Mouse (Mus musculus): ENCODE measurements around the gene Gm6676.
"Not testable (repeated sequence)": the region's sequence is repeated elsewhere in the genome, so short reads cannot be mapped to it uniquely, and the experiment has no call there.

GRCm38 (mm10) chr14:7174483-7174971, 49.3 kb upstream of the Gm6676 start, which contains the start of gene Gm3512:
- TF ChIP-seq CTCF (IDR thresholded peaks at IDR 0.05; ENCODE audit: low read depth, low read length); POLR2A (IDR thresholded peaks at IDR 0.05; ENCODE audit: extremely low read depth, insufficient read depth, low read length): not testable (repeated sequence)

Measured in liver, adult 2 months (tissue).